ENCODE assay signal across 12 mouse cellular contexts in genomic region chr2:58486441-58487278, GRCm38 (mm10). TPM values are rescaled to one million over a fixed set of nuclear protein-coding genes. Genes with fewer than 3 reads are reported as not detected.
DNase-seq lines count a peak whose midpoint lies in the region; ATAC-seq and TF ChIP-seq lines count a peak whose summit lies in the region.
"Had no signal": no experiment of that assay in that cellular context is flagged by ENCODE, and none has a peak within 500 bp of the region (broad histone marks: within the 10 kb centered on the region; RNA-seq: fewer than 3 reads in every experiment).

No protein-coding gene starts in this region.

- WGBS in kidney, adult 2 months: 67% methylated on average over 14 of the region's 14 CpGs
- 55% methylated on average over 14 of the region's 14 CpGs for WGBS in neural tube, embryonic 14.5 days
- WGBS in intestine, postnatal 0 days: 62% methylated on average over 14 of the region's 14 CpGs

- no peak for TF ChIP-seq CTCF in kidney, adult 2 months (conservative IDR thresholded peaks at IDR 0.05; ENCODE audit: insufficient read depth, insufficient read length, low read depth, low read length)
- no peak for TF ChIP-seq CTCF in intestine, postnatal 0 days (IDR thresholded peaks at IDR 0.05; ENCODE audit: low read depth)

- H3K9ac ChIP-seq in neural tube, embryonic 14.5 days (replicated peaks; ENCODE audit: low read depth, low read length): no peak overlapping the region
- no peak overlapping the region for H3K9ac ChIP-seq in intestine, postnatal 0 days (ENCODE audit: low read depth, low read length)

- TF ChIP-seq POLR2A in kidney, adult 2 months (IDR thresholded peaks at IDR 0.05; ENCODE audit: low read depth, low read length): no peak

- no peaks in the 10 kb centered on the region for H3K36me3 ChIP-seq in kidney, adult 2 months (ENCODE audit: control insufficient read depth, insufficient read depth, low read length)
- H3K36me3 ChIP-seq in neural tube, embryonic 14.5 days (ENCODE audit: control insufficient read depth, insufficient read depth, low read length): no peaks in the 10 kb centered on the region
- peaks cover 3% of the 10 kb centered on the region; the same call in 1 of the 2 replicates for H3K36me3 ChIP-seq in intestine, postnatal 0 days (ENCODE audit: control insufficient read depth, insufficient read depth)

- no peaks in the 10 kb centered on the region for H3K9me3 ChIP-seq in neural tube, embryonic 14.5 days (ENCODE audit: control insufficient read depth, low read length)
- no peaks in the 10 kb centered on the region for H3K9me3 ChIP-seq in intestine, postnatal 0 days (ENCODE audit: control insufficient read depth)

- no peak overlapping the region for H3K27ac ChIP-seq in kidney, adult 2 months (ENCODE audit: insufficient read depth, low read depth, low read length)
- H3K27ac ChIP-seq in neural tube, embryonic 14.5 days (ENCODE audit: low read depth, low read length): peak overlapping the region; percentile 12; the same call in 1 of the 2 replicates
- H3K27ac ChIP-seq in intestine, postnatal 0 days (ENCODE audit: low read depth, low read length): no peak overlapping the region

- no peak overlapping the region for H3K4me2 ChIP-seq in neural tube, embryonic 14.5 days (ENCODE audit: low read depth, low read length)
- no peak overlapping the region for H3K4me2 ChIP-seq in intestine, postnatal 0 days (replicated peaks; ENCODE audit: low read depth)

- no peak for ATAC-seq in neural tube, embryonic 14.5 days (ENCODE audit: low read depth)
- no peak for ATAC-seq in intestine, postnatal 0 days
- no peak for ATAC-seq in activated CD4-positive, CD25-positive, alpha-beta regulatory T cell, adult 4 months

- H3K4me1 ChIP-seq in kidney, adult 2 months (ENCODE audit: control insufficient read depth, insufficient read depth, low read length): peaks cover 2% of the 10 kb centered on the region; the same call in 1 of the 2 replicates
- peaks cover 8% of the 10 kb centered on the region; the same call in 1 of the 2 replicates for H3K4me1 ChIP-seq in neural tube, embryonic 14.5 days (ENCODE audit: control insufficient read depth, insufficient read depth, low read length)
- H3K4me1 ChIP-seq in intestine, postnatal 0 days (replicated peaks; ENCODE audit: control insufficient read depth, insufficient read depth, low read length): 0 out of 2 replicates have a peak, but pooled peaks cover 3% of the 10 kb centered on the region

- H3K4me3 ChIP-seq in kidney, adult 2 months (ENCODE audit: insufficient read depth, low read depth, low read length): no peak overlapping the region
- H3K4me3 ChIP-seq in neural tube, embryonic 14.5 days (ENCODE audit: low read depth, low read length): no peak overlapping the region
- no peak overlapping the region for H3K4me3 ChIP-seq in intestine, postnatal 0 days (ENCODE audit: low read depth, low read length)
- H3K4me3 ChIP-seq: erythroblast, embryonic 14.5 days had no signal

- DNase-seq in adrenal gland, postnatal 14 days: peak; percentile 9
- no peak for DNase-seq in adrenal gland, postnatal 36 days
- peak; percentile 38 to 56 for DNase-seq in kidney, postnatal 4 days
- no peak for DNase-seq in kidney, adult 2 months
- DNase-seq in hindlimb bud, embryonic 11.5 days (ENCODE audit: extremely low spot score, low read depth, low spot score): peak; percentile 20
- DNase-seq: kidney, adult 8-10 months had no signal

- H3K27me3 ChIP-seq in kidney, adult 2 months (replicated peaks; ENCODE audit: control insufficient read depth, insufficient read depth, low read length): no peaks in the 10 kb centered on the region
- H3K27me3 ChIP-seq in neural tube, embryonic 14.5 days (ENCODE audit: control insufficient read depth, insufficient read depth, low read length): no peaks in the 10 kb centered on the region
- no peaks in the 10 kb centered on the region for H3K27me3 ChIP-seq in intestine, postnatal 0 days (replicated peaks; ENCODE audit: control insufficient read depth, insufficient read depth, low read length)

RNA-seq across cellular contexts. Expression of gene Gm17409, which starts 16.7 kb away (rescaled TPM):
- not detected in 2 replicates for total RNA-seq in adrenal gland, postnatal 14 days (2021)
- not detected for total RNA-seq in adrenal gland, postnatal 36 days (2021)
- not detected in 2 replicates for polyA plus RNA-seq in kidney, adult 2 months (2012; rRNA removed)
- polyA plus RNA-seq in neural tube, embryonic 14.5 days (2014; fragmentation: Nextera tagmentation; extraction: Ambion mirVana): 0.21 TPM in 1 of 2 replicates, not detected in the other
- polyA plus RNA-seq in intestine, postnatal 0 days (2015; fragmentation: Nextera tagmentation; extraction: Ambion mirVana): not detected in 2 replicates
- polyA plus RNA-seq in activated CD4-positive, CD25-positive, alpha-beta regulatory T cell, adult 4 months (2017; shearing (Covaris generic)): not detected
- total RNA-seq: liver, adult 2 months had no signal
- polyA plus RNA-seq: erythroblast, embryonic 14.5 days; liver, adult 2 months; spleen, adult 2 months had no signal

Comparison
In these comparisons a context has a peak if more than half of its experiments do, and no peak if none do; other contexts are left out.
1. DNase-seq: peak in adrenal gland, postnatal 14 days (single experiment), kidney, postnatal 4 days (2 of 2) and hindlimb bud, embryonic 11.5 days (single experiment); none in adrenal gland, postnatal 36 days (0 of 2) and kidney, adult 2 months (single experiment).